Mouse (Mus musculus): ENCODE results near the gene Klf9. TPM values are rescaled to one million over a fixed set of nuclear protein-coding genes. Genes with fewer than 3 reads are reported as not detected.

The Klf9 gene
- polyA plus RNA-seq, 1 experiment from 2014 or later: 1.5 TPM

DNA sequence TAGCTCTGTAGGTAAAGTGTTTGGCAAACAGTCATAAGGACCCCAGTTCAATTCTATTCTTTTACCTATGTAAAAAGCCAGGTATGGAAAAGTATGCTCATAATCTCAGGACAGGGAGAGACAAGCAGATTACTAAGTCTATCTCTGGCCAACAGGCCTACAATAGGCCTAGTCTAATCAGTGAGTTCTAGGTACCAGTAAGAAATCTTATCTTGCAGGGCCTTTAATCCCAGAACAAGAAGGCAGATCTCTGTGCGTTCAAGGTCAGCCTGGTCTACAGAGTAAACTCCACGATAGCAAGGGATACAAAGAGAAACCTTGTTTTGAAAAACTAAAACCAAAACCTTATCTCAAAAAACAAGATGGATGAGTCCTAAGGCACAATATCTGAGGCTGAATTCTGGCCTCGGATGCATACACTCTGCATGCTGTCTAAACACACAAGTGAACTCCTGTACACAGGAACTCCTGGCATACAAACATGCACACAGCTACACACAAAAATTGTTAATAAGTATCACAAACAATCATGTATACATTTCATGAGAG lies 62.6 kb downstream of the Klf9 start:
- H3K4me3 ChIP-seq: no peak overlapping the region
- peaks cover 6% of the 10 kb centered on the region for H3K9me3 ChIP-seq

DNA sequence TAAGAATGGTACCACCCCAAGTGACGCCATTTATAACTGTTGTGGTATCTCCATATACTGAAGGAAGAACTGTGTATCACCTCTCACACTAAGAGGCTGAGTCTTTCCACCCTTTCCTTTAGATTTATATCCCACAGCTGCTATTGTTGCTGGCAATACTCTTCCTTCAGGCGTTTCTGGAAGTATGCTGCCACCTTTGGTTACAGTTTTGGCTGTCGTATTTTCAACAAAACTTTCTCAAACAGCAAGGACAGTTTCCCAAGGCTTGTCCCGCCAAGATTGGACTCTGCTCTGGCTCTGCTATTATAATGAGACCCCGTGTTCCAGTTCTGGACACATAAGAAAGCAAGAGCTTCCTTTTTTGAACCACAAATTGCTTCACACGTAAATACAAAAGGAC lies 70.3 kb downstream of the Klf9 start:
- ATAC-seq (ENCODE audit: low read depth): no peak
- Histone ChIP-seq H3K4me3 (no peak overlapping the region), H3K4me1 (replicated peaks) (no peaks in the 10 kb centered on the region), H3K4me2 (no peak overlapping the region), H3K9ac (no peak overlapping the region), H3K27ac (replicated peaks) (no peak overlapping the region), H3K27me3 (no peaks in the 10 kb centered on the region), H3K9me3 (no peaks in the 10 kb centered on the region), H3K36me3 (peaks cover 36% of the 10 kb centered on the region)
- WGBS: 86% methylated on average over 6 of the region's 6 CpGs

More for the DNA sequence above, 62.6 kb downstream of the Klf9 start:
- no peak for ATAC-seq (ENCODE audit: low read depth)
- Histone ChIP-seq H3K4me2 (no peak overlapping the region), H3K4me1 (replicated peaks) (no peaks in the 10 kb centered on the region), H3K9ac (no peak overlapping the region), H3K36me3 (peaks cover 45% of the 10 kb centered on the region), H3K27me3 (no peaks in the 10 kb centered on the region), H3K27ac (replicated peaks) (no peak overlapping the region)
- WGBS: 97% methylated on average over 3 of the region's 3 CpGs

DNA sequence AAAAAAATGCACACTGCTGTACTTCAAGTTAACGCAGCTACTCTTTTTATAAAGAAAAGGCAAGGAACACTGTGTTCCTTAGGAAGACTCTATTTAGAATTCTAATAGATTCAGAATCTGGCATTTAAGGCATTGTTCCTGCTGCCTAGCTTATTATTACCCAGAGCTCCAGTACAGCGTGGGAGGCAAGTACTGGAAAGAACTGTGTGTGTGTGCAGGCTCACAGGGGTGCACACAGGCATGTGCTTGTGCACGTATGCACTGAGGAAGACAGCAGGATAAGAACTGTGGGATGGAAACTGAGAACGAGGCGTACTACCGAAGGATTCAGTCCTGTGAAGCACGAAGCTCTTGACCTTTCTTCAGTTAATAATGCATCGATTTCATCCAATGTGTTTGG lies 73.3 kb downstream of the Klf9 start:
- Histone ChIP-seq H3K4me2 (no peak overlapping the region), H3K4me3 (no peak overlapping the region), H3K4me1 (replicated peaks) (no peaks in the 10 kb centered on the region), H3K9ac (no peak overlapping the region), H3K9me3 (no peaks in the 10 kb centered on the region), H3K36me3 (peaks cover 43% of the 10 kb centered on the region), H3K27me3 (no peaks in the 10 kb centered on the region), H3K27ac (replicated peaks) (no peak overlapping the region)
- ATAC-seq (ENCODE audit: low read depth): no peak
- 78% methylated on average over 8 of the region's 8 CpGs for WGBS

MicroRNA genes within 50 kb of the gene (microRNA counts, 519-probe panel; counts per million panel counts)
- not detected for microRNA mmu-miR-1192

Small RNA genes lying within 50 kb of the gene (microRNA-seq; reads per million reads assigned to microRNA genes)
- gene Mir1192: not detected

Other genes starting within 250 kb of the Klf9 start
- gene Smc5, start 132.7 kb downstream of the Klf9 start, polyA plus RNA-seq (2015; fragmentation: Nextera tagmentation; extraction: Ambion mirVana): 26.8 and 27.4 TPM in 2 replicates